Mouse (Mus musculus) gastrocnemius, postnatal 25 days (tissue): ENCODE results near the gene Zbtb7b. TPM values are rescaled to one million over a fixed set of nuclear protein-coding genes. Genes with fewer than 3 reads are reported as not detected.

Experiments
- DNase-seq: peaks from one replicate; pipeline ENCODE4 v3.0.0; 2022
- total RNA-seq, 2 experiments: library from RNA; stranded (reverse); gene quantifications; 1 replicate in 1 of 2; 2 replicates in 1 of 2; pipeline ENCODE4 v1.2.3; 2021

Zbtb7b gene
- total RNA-seq, 2 experiments from 2014 or later, result 23.0 to 23.7 TPM

GRCm38 (mm10) chr3:89365486-89366414 lies 28.8 kb downstream of the Zbtb7b start:
- DNase-seq, result no peak

- DNase-seq, result no peak
Measured at GRCm38 (mm10) chr3:89365153-89365485, 29.5 kb downstream of the Zbtb7b start, which contains the start of gene Dcst1. Gene Dcst1 (minus strand): TSS chr3:89365253.

GRCm38 (mm10) chr3:89364631-89365030 lies 29.9 kb downstream of the Zbtb7b start:
- DNase-seq, result no peak

- DNase-seq, result no peak
Measured at GRCm38 (mm10) chr3:89361675-89362074, 32.9 kb downstream of the Zbtb7b start, which contains the start of gene Dcst2. Gene Dcst2 (plus strand): TSS chr3:89361975.

GRCm38 (mm10) chr3:89360237-89360636 lies 34.3 kb downstream of the Zbtb7b start:
- DNase-seq, result no peak

GRCm38 (mm10) chr3:89359630-89360029 lies 34.9 kb downstream of the Zbtb7b start:
- DNase-seq, result no peak

GRCm38 (mm10) chr3:89356029-89356428 lies 38.5 kb downstream of the Zbtb7b start:
- no peak for DNase-seq

- DNase-seq, result no peak
Measured at GRCm38 (mm10) chr3:89355512-89355902, 39.1 kb downstream of the Zbtb7b start.

GRCm38 (mm10) chr3:89354816-89355511 lies 39.6 kb downstream of the Zbtb7b start:
- peak; percentile 69 for DNase-seq

GRCm38 (mm10) chr3:89351271-89351670 lies 43.3 kb downstream of the Zbtb7b start:
- no peak for DNase-seq

GRCm38 (mm10) chr3:89349869-89350501 lies 44.6 kb downstream of the Zbtb7b start, which contains the start of gene Adam15:
Gene Adam15 (minus strand): TSS chr3:89349996.
- peak; percentile 92 for DNase-seq

GRCm38 (mm10) chr3:89348911-89349868 lies 45.4 kb downstream of the Zbtb7b start:
- DNase-seq, result peak; percentile 75

- no peak for DNase-seq
Measured at GRCm38 (mm10) chr3:89347916-89348315, 46.7 kb downstream of the Zbtb7b start.

- DNase-seq, result no peak
Measured at GRCm38 (mm10) chr3:89346815-89347540, 47.6 kb downstream of the Zbtb7b start.

- no peak for DNase-seq
Measured at GRCm38 (mm10) chr3:89343279-89343678, 51.3 kb downstream of the Zbtb7b start.

GRCm38 (mm10) chr3:89341794-89342193 lies 52.8 kb downstream of the Zbtb7b start:
- no peak for DNase-seq

- DNase-seq, result peak; percentile 45
Measured at GRCm38 (mm10) chr3:89340465-89340864, 54.1 kb downstream of the Zbtb7b start.

GRCm38 (mm10) chr3:89339416-89339815 lies 55.2 kb downstream of the Zbtb7b start:
- no peak for DNase-seq

- DNase-seq, result no peak
Measured at GRCm38 (mm10) chr3:89337721-89338578, 56.6 kb downstream of the Zbtb7b start, which contains the start of gene Efna4. Gene Efna4 (minus strand): TSS chr3:89338028.
